ENCODE assay signal across 10 mouse cellular contexts in genomic region chr4:141421423-141421822, GRCm38 (mm10). TPM values are rescaled to one million over a fixed set of nuclear protein-coding genes. Genes with fewer than 3 reads are reported as not detected.
DNase-seq lines count a peak whose midpoint lies in the region; ATAC-seq and TF ChIP-seq lines count a peak whose summit lies in the region.
"Had no signal": no experiment of that assay in that cellular context is flagged by ENCODE, and none has a peak within 500 bp of the region (broad histone marks: within the 10 kb centered on the region; RNA-seq: fewer than 3 reads in every experiment).

No protein-coding gene starts in this region.

- peak overlapping the region; percentile 94 for H3K9ac ChIP-seq in heart, embryonic 11.5 days (ENCODE audit: low read depth, low read length)
- H3K9ac ChIP-seq: embryonic facial prominence, embryonic 15.5 days had no signal

- peak; percentile 46 for ATAC-seq in heart, embryonic 11.5 days (replicated peaks; ENCODE audit: insufficient number of reproducible peaks, low FRiP score, low TSS enrichment)

- H3K27ac ChIP-seq in heart, embryonic 11.5 days (ENCODE audit: low read depth, low read length) = peak overlapping the region; percentile 97
- H3K27ac ChIP-seq: embryonic facial prominence, embryonic 15.5 days had no signal

- DNase-seq in cerebellum, postnatal 10 days = peak; percentile 80 to 85
- no peak for DNase-seq in cerebellum, adult 9-10 months
- DNase-seq in brain, embryonic 14.5 days (ENCODE audit: low read depth) = peak; percentile 12
- DNase-seq in lung, postnatal 10 days = peak; percentile 75
- no peak for DNase-seq in thymus, postnatal 36 days
- no peak for DNase-seq in kidney, adult 18-20 months
- DNase-seq in yolk sac, embryonic 10.5 days (ENCODE audit: low spot score) = no peak

- 0 out of 2 replicates have a peak, but pooled peaks cover 6% of the 10 kb centered on the region for H3K36me3 ChIP-seq in heart, embryonic 11.5 days (ENCODE audit: control insufficient read depth, insufficient read depth, low read length)
- H3K36me3 ChIP-seq: embryonic facial prominence, embryonic 15.5 days had no signal

- peaks cover 31% of the 10 kb centered on the region for H3K4me1 ChIP-seq in heart, embryonic 11.5 days (ENCODE audit: control insufficient read depth, insufficient read depth, low read length)

- peak overlapping the region; percentile 71 for H3K4me2 ChIP-seq in heart, embryonic 11.5 days
- H3K4me2 ChIP-seq: embryonic facial prominence, embryonic 15.5 days had no signal

- WGBS in heart, embryonic 11.5 days (ENCODE audit: insufficient replicate concordance) = 29% methylated on average over 14 of the region's 14 CpGs

- H3K9me3 ChIP-seq in heart, embryonic 11.5 days (replicated peaks; ENCODE audit: control insufficient read depth, low read length) = no peaks in the 10 kb centered on the region
- H3K9me3 ChIP-seq: embryonic facial prominence, embryonic 15.5 days had no signal

- H3K27me3 ChIP-seq in heart, embryonic 11.5 days (ENCODE audit: control insufficient read depth, insufficient read depth, low read length) = no peaks in the 10 kb centered on the region

- H3K4me3 ChIP-seq in heart, embryonic 11.5 days (ENCODE audit: low read depth, low read length) = peak overlapping the region; percentile 76
- H3K4me3 ChIP-seq: embryonic facial prominence, embryonic 15.5 days had no signal

- no peak for TF ChIP-seq CTCF in brain, embryonic 14.5 days (IDR thresholded peaks at IDR 0.05; ENCODE audit: borderline replicate concordance, extremely low read depth, insufficient read depth, insufficient read length)

- no peak for TF ChIP-seq POLR2A in brain, embryonic 14.5 days (IDR thresholded peaks at IDR 0.05; ENCODE audit: borderline replicate concordance, extremely low read depth, insufficient read depth, insufficient read length, poor library complexity, severe bottlenecking)

RNA-seq across cellular contexts. Expression of gene Hspb7, which starts 0.8 kb away (rescaled TPM):
- 0.10 TPM in 1 of 2 replicates, not detected in the other for polyA plus RNA-seq in brain, embryonic 14.5 days (2012; rRNA removed)
- polyA plus RNA-seq in heart, embryonic 11.5 days (2014; fragmentation: Nextera tagmentation; extraction: Ambion mirVana) = 155 and 275 TPM in 2 replicates

RNA-seq across cellular contexts. Expression of gene Clcnkb, which starts 5.6 kb away (rescaled TPM):
- polyA plus RNA-seq in brain, embryonic 14.5 days (2012; rRNA removed) = 0.03 TPM in 1 of 2 replicates, not detected in the other
- 0.90 and 1.0 TPM in 2 replicates for polyA plus RNA-seq in heart, embryonic 11.5 days (2014; fragmentation: Nextera tagmentation; extraction: Ambion mirVana)
- polyA plus RNA-seq: embryonic facial prominence, embryonic 15.5 days; liver, embryonic 16.5 days had no signal

RNA-seq across cellular contexts. Expression of gene Srarp, which starts 14.5 kb away (rescaled TPM):
- polyA plus RNA-seq in brain, embryonic 14.5 days (2012; rRNA removed) = 0.69 and 0.93 TPM in 2 replicates
- not detected in 2 replicates for polyA plus RNA-seq in heart, embryonic 11.5 days (2014; fragmentation: Nextera tagmentation; extraction: Ambion mirVana)
- polyA plus RNA-seq: embryonic facial prominence, embryonic 15.5 days; liver, embryonic 16.5 days had no signal

RNA-seq across cellular contexts. Expression of gene Clcnka, which starts 22.9 kb away (rescaled TPM):
- polyA plus RNA-seq in brain, embryonic 14.5 days (2012; rRNA removed) = 0.11 and 0.19 TPM in 2 replicates
- 0.14 and 0.42 TPM in 2 replicates for polyA plus RNA-seq in heart, embryonic 11.5 days (2014; fragmentation: Nextera tagmentation; extraction: Ambion mirVana)

RNA-seq across cellular contexts. Expression of gene Zbtb17, which starts 23.0 kb away (rescaled TPM):
- 69.2 and 85.4 TPM in 2 replicates for polyA plus RNA-seq in brain, embryonic 14.5 days (2012; rRNA removed)
- polyA plus RNA-seq in heart, embryonic 11.5 days (2014; fragmentation: Nextera tagmentation; extraction: Ambion mirVana) = 19.1 and 21.3 TPM in 2 replicates

Comparison
In these comparisons a context has a peak if more than half of its experiments do, and no peak if none do; other contexts are left out.
1. DNase-seq: peak in cerebellum, postnatal 10 days (2 of 2), brain, embryonic 14.5 days (single experiment) and lung, postnatal 10 days (single experiment); none in cerebellum, adult 9-10 months (single experiment), thymus, postnatal 36 days (0 of 2), kidney, adult 18-20 months (single experiment) and yolk sac, embryonic 10.5 days (single experiment).
2. RNA of gene Hspb7, which starts 0.8 kb away (polyA plus RNA-seq): 155 to 275 TPM in heart, embryonic 11.5 days; 0.10 TPM in brain, embryonic 14.5 days; every median in the first group is over 100 times any median in the second.